Mouse (Mus musculus) lung, adult 18-20 months (tissue): Measurements from ENCODE around the gene Snrpd2.

Source experiments
- DNase-seq, 2 experiments: peaks; one replicate each; pipeline ENCODE4 v3.0.0; 2022; ENCODE audit warnings: mixed read lengths in 2 of 2

Gene Snrpd2

GRCm38 (mm10) chr7:19149626-19150025, at the start of gene Snrpd2:
Snrpd2 (plus strand) TSS chr7:19149722.
- peak; percentile 95 to 96 for DNase-seq

- DNase-seq, result no peak
Measured at GRCm38 (mm10) chr7:19100290-19100689, 49.2 kb upstream of the Snrpd2 start.

- no peak for DNase-seq
Measured at GRCm38 (mm10) chr7:19103741-19104140, 45.8 kb upstream of the Snrpd2 start.

- no peak for DNase-seq
Measured at GRCm38 (mm10) chr7:19104486-19104885, 45.0 kb upstream of the Snrpd2 start.

GRCm38 (mm10) chr7:19107436-19107835, 42.1 kb upstream of the Snrpd2 start:
- no peak for DNase-seq

- DNase-seq, result no peak
Measured at GRCm38 (mm10) chr7:19109565-19109964, 40.0 kb upstream of the Snrpd2 start.

GRCm38 (mm10) chr7:19118028-19118771, 31.3 kb upstream of the Snrpd2 start, which contains the start of gene Gm4969:
Gm4969 (minus strand) TSS chr7:19118368.
- peak; percentile 39 to 56 for DNase-seq

GRCm38 (mm10) chr7:19119083-19119482, 30.4 kb upstream of the Snrpd2 start:
- DNase-seq, result no peak

GRCm38 (mm10) chr7:19119631-19120429, 29.7 kb upstream of the Snrpd2 start, which contains the start of gene Fbxo46:
Fbxo46 (plus strand) TSS chr7:19119859.
- DNase-seq, result peak; percentile 97 to 98

GRCm38 (mm10) chr7:19121686-19122085, 27.8 kb upstream of the Snrpd2 start:
- DNase-seq, result no peak

GRCm38 (mm10) chr7:19124713-19125112, 24.8 kb upstream of the Snrpd2 start:
- DNase-seq, result no peak

GRCm38 (mm10) chr7:19127744-19128143, 21.8 kb upstream of the Snrpd2 start:
- no peak for DNase-seq

- no peak for DNase-seq
Measured at GRCm38 (mm10) chr7:19129396-19129795, 20.1 kb upstream of the Snrpd2 start.

GRCm38 (mm10) chr7:19130657-19131056, 18.9 kb upstream of the Snrpd2 start:
- DNase-seq, result no peak

- peak; percentile 98 to 99 for DNase-seq
Measured at GRCm38 (mm10) chr7:19131324-19131848, 18.1 kb upstream of the Snrpd2 start.

GRCm38 (mm10) chr7:19136168-19136567, 13.4 kb upstream of the Snrpd2 start:
- no peak for DNase-seq

GRCm38 (mm10) chr7:19136673-19137334, 12.7 kb upstream of the Snrpd2 start:
- DNase-seq, result no peak

GRCm38 (mm10) chr7:19137380-19137779, 12.1 kb upstream of the Snrpd2 start:
- peak in 1 of 2 experiments; percentile 45 for DNase-seq

GRCm38 (mm10) chr7:19146793-19147192, 2.7 kb upstream of the Snrpd2 start:
- no peak for DNase-seq

- no peak for DNase-seq
Measured at GRCm38 (mm10) chr7:19147497-19148045, 2.0 kb upstream of the Snrpd2 start.

GRCm38 (mm10) chr7:19148180-19148874, 1.2 kb upstream of the Snrpd2 start:
- DNase-seq, result no peak
